Mouse (Mus musculus): ENCODE measurements at regions not wholly inside any gene's neighbourhood (a gene's known extent, or its start where the extent isn't known, plus 50 kb on each side); places are given as distances from the start of the nearest gene placed in this dataset.

GRCm38 (mm10) chr2:143133931-143134330, 55.7 kb downstream of the Otor start:
- TF ChIP-seq CTCF (IDR thresholded peaks at IDR 0.05; ENCODE audit: low read depth) = no peak
- Histone ChIP-seq H3K27me3 (ENCODE audit: insufficient read depth, low read length) (no peaks in the 10 kb centered on the region), H3K9me3 (ENCODE audit: low read length) (no peaks in the 10 kb centered on the region), H3K27ac (ENCODE audit: low read depth, low read length) (no peak overlapping the region), H3K4me2 (ENCODE audit: low read depth) (no peak overlapping the region), H3K4me3 (ENCODE audit: low read depth, low read length) (no peak overlapping the region), H3K36me3 (ENCODE audit: insufficient read depth) (no peaks in the 10 kb centered on the region), H3K9ac (no peak overlapping the region), H3K4me1 (ENCODE audit: insufficient read depth) (no peaks in the 10 kb centered on the region)
- WGBS = 74% methylated on average over 2 of the region's 2 CpGs
- no peak for ATAC-seq
- no peak for DNase-seq

- 50% methylated on average over 3 of the region's 3 CpGs for WGBS
- Histone ChIP-seq H3K9ac (no peak overlapping the region), H3K9me3 (ENCODE audit: low read length) (no peaks in the 10 kb centered on the region), H3K36me3 (ENCODE audit: insufficient read depth) (no peaks in the 10 kb centered on the region), H3K4me2 (ENCODE audit: low read depth) (no peak overlapping the region), H3K27me3 (ENCODE audit: insufficient read depth, low read length) (no peaks in the 10 kb centered on the region), H3K4me3 (ENCODE audit: low read depth, low read length) (no peak overlapping the region), H3K4me1 (ENCODE audit: insufficient read depth) (no peaks in the 10 kb centered on the region), H3K27ac (ENCODE audit: low read depth, low read length) (no peak overlapping the region)
- peak; percentile 60 for TF ChIP-seq CTCF (IDR thresholded peaks at IDR 0.05; ENCODE audit: low read depth)
- peak; percentile 61 for DNase-seq
- ATAC-seq = no peak
Measured at GRCm38 (mm10) chr2:143149189-143149588, 70.9 kb downstream of the Otor start.

- no peak overlapping the region for H3K4me2 ChIP-seq (ENCODE audit: low read depth)
- no peaks in the 10 kb centered on the region for H3K4me1 ChIP-seq (ENCODE audit: insufficient read depth)
- TF ChIP-seq CTCF (IDR thresholded peaks at IDR 0.05; ENCODE audit: low read depth) = no peak
- ATAC-seq (no peak), DNase-seq (no peak)
- 91% methylated on average over 8 of the region's 8 CpGs for WGBS
- no peak overlapping the region for H3K27ac ChIP-seq (ENCODE audit: low read depth, low read length)
- H3K4me3 ChIP-seq (ENCODE audit: low read depth, low read length) = no peak overlapping the region
- H3K36me3 ChIP-seq (ENCODE audit: insufficient read depth) = no peaks in the 10 kb centered on the region
- no peak overlapping the region for H3K9ac ChIP-seq
- no peaks in the 10 kb centered on the region for H3K9me3 ChIP-seq (ENCODE audit: low read length)
- no peaks in the 10 kb centered on the region for H3K27me3 ChIP-seq (ENCODE audit: insufficient read depth, low read length)
Measured at GRCm38 (mm10) chr2:143164081-143164984, 86.1 kb downstream of the Otor start.

GRCm38 (mm10) chr2:143166771-143167170, 88.5 kb downstream of the Otor start:
- Histone ChIP-seq H3K9me3 (ENCODE audit: low read length) (no peaks in the 10 kb centered on the region), H3K4me1 (ENCODE audit: insufficient read depth) (no peaks in the 10 kb centered on the region), H3K36me3 (ENCODE audit: insufficient read depth) (no peaks in the 10 kb centered on the region), H3K4me3 (ENCODE audit: low read depth, low read length) (no peak overlapping the region), H3K27ac (ENCODE audit: low read depth, low read length) (no peak overlapping the region), H3K27me3 (ENCODE audit: insufficient read depth, low read length) (no peaks in the 10 kb centered on the region), H3K4me2 (ENCODE audit: low read depth) (no peak overlapping the region), H3K9ac (no peak overlapping the region)
- WGBS = 81% methylated on average over 3 of the region's 3 CpGs
- no peak for TF ChIP-seq CTCF (IDR thresholded peaks at IDR 0.05; ENCODE audit: low read depth)
- DNase-seq (no peak), ATAC-seq (no peak)

- no peak overlapping the region for H3K9ac ChIP-seq
- H3K4me3 ChIP-seq (ENCODE audit: low read depth, low read length) = no peak overlapping the region
- TF ChIP-seq CTCF (IDR thresholded peaks at IDR 0.05; ENCODE audit: low read depth) = no peak
- ATAC-seq (peak; percentile 62), DNase-seq (peak; percentile 11)
- H3K27ac ChIP-seq (ENCODE audit: low read depth, low read length) = 0 out of 2 replicates have a peak overlapping the region, but pooled peaks have one; percentile 9
- H3K4me2 ChIP-seq (ENCODE audit: low read depth) = no peak overlapping the region
- H3K36me3 ChIP-seq (ENCODE audit: insufficient read depth) = no peaks in the 10 kb centered on the region
- no peaks in the 10 kb centered on the region for H3K4me1 ChIP-seq (ENCODE audit: insufficient read depth)
- no peaks in the 10 kb centered on the region for H3K9me3 ChIP-seq (ENCODE audit: low read length)
- H3K27me3 ChIP-seq (ENCODE audit: insufficient read depth, low read length) = no peaks in the 10 kb centered on the region
- WGBS = 57% methylated on average over 2 of the region's 2 CpGs
Measured at GRCm38 (mm10) chr2:143170648-143171047, 92.4 kb downstream of the Otor start.

- no peak for ATAC-seq
- whole genome bisulfite sequencing = 81% methylated on average over 3 of the region's 3 CpGs
Measured at GRCm38 (mm10) chr2:143184614-143185013, 106.3 kb downstream of the Otor start.

More at GRCm38 (mm10) chr2:143184614-143185013, 106.3 kb downstream of the Otor start:
- H3K36me3 ChIP-seq (ENCODE audit: insufficient read depth) = no peaks in the 10 kb centered on the region
- H3K4me2 ChIP-seq (ENCODE audit: low read depth) = no peak overlapping the region
- H3K4me1 ChIP-seq (ENCODE audit: insufficient read depth) = no peaks in the 10 kb centered on the region
- H3K27me3 ChIP-seq (ENCODE audit: insufficient read depth, low read length) = no peaks in the 10 kb centered on the region
- DNase-seq = no peak
- no peak for TF ChIP-seq CTCF (IDR thresholded peaks at IDR 0.05; ENCODE audit: low read depth)
- H3K27ac ChIP-seq (ENCODE audit: low read depth, low read length) = no peak overlapping the region
- H3K9me3 ChIP-seq (ENCODE audit: low read length) = no peaks in the 10 kb centered on the region
- no peak overlapping the region for H3K4me3 ChIP-seq (ENCODE audit: low read depth, low read length)
- no peak overlapping the region for H3K9ac ChIP-seq
